Mouse (Mus musculus) myocyte (in vitro differentiated cells): ENCODE data around the gene Lcp2. TPM values are rescaled to one million over a fixed set of nuclear protein-coding genes. Genes with fewer than 3 reads are reported as not detected.

ENCODE experiments used
- H3K27me3 ChIP-seq: one replicate; pipeline ENCODE4 v1.6.1; 2011; ENCODE audit not compliant: control insufficient read depth, insufficient read depth, insufficient read length
- H3K36me3 ChIP-seq: one replicate; pipeline ENCODE4 v1.6.1; 2011; ENCODE audit not compliant: control insufficient read depth, insufficient read depth
- H3K4me2 ChIP-seq: one replicate; pipeline ENCODE4 v1.6.1; 2011; ENCODE audit warnings: low read depth, control low read depth
- H3K4me3 ChIP-seq: one replicate; pipeline ENCODE4 v1.5.1; 2011; ENCODE audit warnings: mild to moderate bottlenecking, control low read depth, moderate library complexity
- H3K79me2 ChIP-seq: one replicate; pipeline ENCODE4 v1.6.1; 2011; ENCODE audit not compliant: control insufficient read depth, insufficient read depth
- H3ac ChIP-seq: one replicate; pipeline ENCODE4 v1.6.1; 2011; ENCODE audit not compliant: control insufficient read depth, insufficient read length
- CEBPB ChIP-seq: IDR thresholded peaks from 2 replicates; pipeline ENCODE4 v1.6.1; 2011; ENCODE audit warnings: mild to moderate bottlenecking, moderate library complexity; ENCODE audit not compliant: poor library complexity, insufficient read depth, severe bottlenecking
- E2F4 ChIP-seq: IDR thresholded peaks from one replicate; pipeline ENCODE4 v1.6.1; 2011; ENCODE audit warnings: mild to moderate bottlenecking, control low read depth, moderate library complexity; ENCODE audit not compliant: insufficient read depth
- MAX ChIP-seq: IDR thresholded peaks from one replicate; pipeline ENCODE4 v1.6.1; 2011; ENCODE audit warnings: low read depth, mild to moderate bottlenecking, control low read depth
- MYOD1 ChIP-seq, 3 experiments: IDR thresholded peaks; one replicate each; pipeline ENCODE4 v1.6.1; 2011; ENCODE audit warnings: control low read depth in 2 of 3, low read depth in 2 of 3, mild to moderate bottlenecking in 2 of 3, moderate library complexity in 1 of 3; ENCODE audit not compliant: insufficient read length in 2 of 3, control insufficient read depth in 1 of 3
- MYOG ChIP-seq, 3 experiments: IDR thresholded peaks; one replicate each; pipeline ENCODE4 v1.6.1; 2011; ENCODE audit warnings: control low read depth in 2 of 3, low read depth in 2 of 3, mild to moderate bottlenecking in 2 of 3; ENCODE audit not compliant: insufficient read length in 2 of 3, control insufficient read depth in 1 of 3, insufficient read depth in 1 of 3
- POLR2A ChIP-seq: IDR thresholded peaks from one replicate; pipeline ENCODE4 v1.6.1; 2011; ENCODE audit warnings: low read depth, mild to moderate bottlenecking, control low read depth, moderate library complexity; ENCODE audit not compliant: insufficient read length
- POLR2AphosphoS2 ChIP-seq: IDR thresholded peaks from one replicate; pipeline ENCODE4 v1.6.1; 2011; ENCODE audit warnings: low read depth, control low read depth; ENCODE audit not compliant: insufficient read length
- REST ChIP-seq: IDR thresholded peaks from one replicate; pipeline ENCODE4 v1.6.1; 2011; ENCODE audit warnings: mild to moderate bottlenecking, control low read depth, moderate library complexity; ENCODE audit not compliant: insufficient read depth, insufficient read length
- SRF ChIP-seq: IDR thresholded peaks from one replicate; pipeline ENCODE4 v1.6.1; 2011; ENCODE audit warnings: low read depth; ENCODE audit not compliant: control insufficient read depth, insufficient read length
- TCF12 ChIP-seq: IDR thresholded peaks from one replicate; pipeline ENCODE4 v1.6.1; 2011; ENCODE audit warnings: mild to moderate bottlenecking, control low read depth; ENCODE audit not compliant: poor library complexity, insufficient read depth, severe bottlenecking
- TCF3 ChIP-seq: IDR thresholded peaks from one replicate; pipeline ENCODE4 v1.6.1; 2011; ENCODE audit warnings: low read depth, control low read depth; ENCODE audit not compliant: insufficient read length
- USF1 ChIP-seq: IDR thresholded peaks from one replicate; pipeline ENCODE4 v1.6.1; 2011; ENCODE audit warnings: low read depth, mild to moderate bottlenecking, control low read depth, moderate library complexity
- polyA plus RNA-seq: library from polyadenylated mRNA; unstranded; fragments of >200 nt; fragmentation: generic; extraction: Trizol; gene quantifications from one replicate; pipeline ENCODE4 v1.2.1, GENCODE M21; 2012; ENCODE audit warnings: missing spikeins

Lcp2 gene
- polyA plus RNA-seq, 1 experiment, result 0.07 TPM

DNA sequence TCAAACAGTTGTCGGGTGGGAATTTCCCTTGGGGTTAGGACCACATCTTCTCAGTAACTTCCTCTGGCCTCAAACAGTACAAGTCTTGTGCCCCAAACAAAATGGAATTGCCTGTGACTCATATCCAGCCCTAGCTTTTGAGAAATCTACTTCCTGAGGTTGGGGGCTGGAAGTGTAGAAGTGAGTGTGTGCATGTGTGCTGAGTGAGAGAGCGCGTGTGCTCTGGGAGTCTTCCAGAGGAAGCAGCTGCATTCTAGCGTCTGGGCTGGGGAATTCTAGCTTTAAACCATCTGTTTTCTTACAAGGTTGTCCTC is 35.9 kb upstream of the Lcp2 start:
- Histone ChIP-seq H3K4me3 (no peak overlapping the region), H3ac (no peak overlapping the region), H3K27me3 (no peaks in the 10 kb centered on the region), H3K79me2 (no peaks in the 10 kb centered on the region), H3K36me3 (no peaks in the 10 kb centered on the region), H3K4me2 (peak overlapping the region; percentile 6)
- TF ChIP-seq E2F4 (no peak), USF1 (no peak), MYOG (IDR thresholded peaks at IDR 0.05; ENCODE audit: control insufficient read depth in 1 of 3, insufficient read depth in 1 of 3, insufficient read length in 2 of 3, low read depth in 2 of 3) (no peak), TCF3 (no peak), POLR2AphosphoS2 (no peak), TCF12 (no peak), REST (no peak), POLR2A (no peak), MAX (no peak), CEBPB (no peak), MYOD1 (IDR thresholded peaks at IDR 0.05; ENCODE audit: control insufficient read depth in 1 of 3, insufficient read length in 2 of 3, low read depth in 2 of 3) (no peak), SRF (no peak)

GRCm38 (mm10) chr11:34012007-34012652 is 34.6 kb upstream of the Lcp2 start:
- no peaks in the 10 kb centered on the region for H3K36me3 ChIP-seq

DNA sequence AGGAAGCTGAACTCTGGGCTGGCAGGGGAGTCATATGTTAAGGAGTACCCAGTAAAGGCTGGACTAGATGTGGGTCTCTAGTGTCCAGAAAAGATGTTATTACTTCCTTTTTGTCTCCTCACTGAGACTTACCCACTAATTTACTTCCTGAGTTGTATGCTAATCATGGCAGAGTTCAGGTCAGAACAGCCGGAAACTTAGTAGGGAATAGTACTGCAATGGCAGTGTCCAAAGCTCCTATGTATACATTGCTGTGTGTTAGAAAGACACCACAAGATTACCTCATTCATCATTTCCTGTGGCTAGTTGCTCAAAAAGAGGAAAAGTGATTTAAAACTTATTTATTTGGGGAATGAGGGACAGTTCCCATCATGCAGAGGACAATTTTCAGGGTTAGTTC is 21.6 kb upstream of the Lcp2 start:
- Histone ChIP-seq H3ac (no peak overlapping the region), H3K36me3 (no peaks in the 10 kb centered on the region), H3K4me2 (no peak overlapping the region), H3K27me3 (no peaks in the 10 kb centered on the region), H3K4me3 (no peak overlapping the region), H3K79me2 (no peaks in the 10 kb centered on the region)
- no peak for TF ChIP-seq MAX
- no peak for TF ChIP-seq E2F4
- no peak for TF ChIP-seq USF1
- no peak for TF ChIP-seq MYOD1 (IDR thresholded peaks at IDR 0.05; ENCODE audit: control insufficient read depth in 1 of 3, insufficient read length in 2 of 3, low read depth in 2 of 3)
- no peak for TF ChIP-seq SRF
- TF ChIP-seq REST, result no peak
- TF ChIP-seq POLR2AphosphoS2, result no peak
- no peak for TF ChIP-seq MYOG (IDR thresholded peaks at IDR 0.05; ENCODE audit: control insufficient read depth in 1 of 3, insufficient read depth in 1 of 3, insufficient read length in 2 of 3, low read depth in 2 of 3)
- no peak for TF ChIP-seq CEBPB
- no peak for TF ChIP-seq TCF12
- TF ChIP-seq POLR2A, result no peak
- TF ChIP-seq TCF3, result no peak

More at GRCm38 (mm10) chr11:34012007-34012652, 34.6 kb upstream of the Lcp2 start:
- H3K27me3 ChIP-seq, result no peaks in the 10 kb centered on the region
- no peak for TF ChIP-seq MYOG (IDR thresholded peaks at IDR 0.05; ENCODE audit: control insufficient read depth in 1 of 3, insufficient read depth in 1 of 3, insufficient read length in 2 of 3, low read depth in 2 of 3)
- TF ChIP-seq MAX, result no peak
- no peak for TF ChIP-seq POLR2AphosphoS2
- no peak for TF ChIP-seq POLR2A
- no peak for TF ChIP-seq TCF12
- no peak for TF ChIP-seq CEBPB
- TF ChIP-seq E2F4, result no peak
- TF ChIP-seq TCF3, result no peak
- no peak for TF ChIP-seq MYOD1 (IDR thresholded peaks at IDR 0.05; ENCODE audit: control insufficient read depth in 1 of 3, insufficient read length in 2 of 3, low read depth in 2 of 3)
- TF ChIP-seq SRF, result no peak
- TF ChIP-seq USF1, result no peak
- no peak for TF ChIP-seq REST
- H3K4me3 ChIP-seq, result no peak overlapping the region
- H3K4me2 ChIP-seq, result no peak overlapping the region
- no peak overlapping the region for H3ac ChIP-seq
- no peaks in the 10 kb centered on the region for H3K79me2 ChIP-seq

DNA sequence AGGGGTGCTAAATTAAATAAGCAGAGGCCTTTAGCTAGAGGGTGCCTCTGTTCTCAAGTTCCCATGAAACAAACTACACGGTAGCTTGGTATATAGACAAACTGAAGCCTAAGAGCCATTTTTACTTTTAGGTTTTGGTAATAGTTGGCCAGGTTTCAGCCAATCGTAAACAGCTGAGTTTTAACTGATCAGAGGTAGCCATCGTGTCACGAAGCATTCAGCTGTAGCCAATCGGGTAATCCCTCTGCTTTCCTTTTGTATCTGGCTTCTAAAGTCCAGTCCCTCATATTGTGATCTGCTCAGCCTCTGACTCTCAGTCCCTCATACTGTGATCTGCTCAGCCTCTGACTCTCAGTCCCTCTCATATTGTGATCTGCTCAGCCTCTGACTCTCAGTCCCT is 17.1 kb upstream of the Lcp2 start:
- Histone ChIP-seq H3K27me3 (no peaks in the 10 kb centered on the region), H3K36me3 (no peaks in the 10 kb centered on the region), H3K4me3 (no peak overlapping the region), H3K4me2 (no peak overlapping the region), H3ac (no peak overlapping the region), H3K79me2 (no peaks in the 10 kb centered on the region)
- TF ChIP-seq POLR2A (no peak), SRF (no peak), USF1 (no peak), POLR2AphosphoS2 (no peak), TCF12 (no peak), REST (no peak), CEBPB (no peak), MYOG (IDR thresholded peaks at IDR 0.05; ENCODE audit: control insufficient read depth in 1 of 3, insufficient read depth in 1 of 3, insufficient read length in 2 of 3, low read depth in 2 of 3) (no peak), MYOD1 (IDR thresholded peaks at IDR 0.05; ENCODE audit: control insufficient read depth in 1 of 3, insufficient read length in 2 of 3, low read depth in 2 of 3) (no peak), MAX (no peak), TCF3 (no peak), E2F4 (no peak)
